Mouse (Mus musculus) heart, postnatal 0 days (tissue): ENCODE data around the gene Zmiz1. TPM values are rescaled to one million over a fixed set of nuclear protein-coding genes. Genes with fewer than 3 reads are reported as not detected.

Experiments used
- ATAC-seq: fragments of 200-750 bp; cut with Nextera tagmentation; 2 replicates; pipeline ENCODE4 v1.8.0; 2017; ENCODE audit warnings: low read depth, moderate number of reproducible peaks, moderate library complexity; ENCODE audit not compliant: insufficient read depth
- DNase-seq: peaks from one replicate; pipeline ENCODE4 v3.0.0-alpha.2; 2016; ENCODE audit warnings: low spot score
- H3K27ac ChIP-seq: fragments of 300-500 bp; sonication (generic); 2 replicates; pipeline ENCODE4 v1.5.1; 2014; ENCODE audit warnings: low read depth, mild to moderate bottlenecking
- H3K27me3 ChIP-seq: fragments of 300-500 bp; sonication (generic); 2 replicates; pipeline ENCODE4 v1.6.1; 2014; ENCODE audit warnings: low read length, mixed read lengths; ENCODE audit not compliant: control insufficient read depth, insufficient read depth
- H3K36me3 ChIP-seq: fragments of 300-500 bp; sonication (generic); replicated peaks from 2 replicates; pipeline ENCODE4 v1.6.1; 2014; ENCODE audit warnings: low read length, mixed read lengths; ENCODE audit not compliant: control insufficient read depth, insufficient read depth
- H3K4me1 ChIP-seq: fragments of 300-500 bp; sonication (generic); 2 replicates; pipeline ENCODE4 v1.6.1; 2014; ENCODE audit warnings: antibody characterized with exemption; ENCODE audit not compliant: control insufficient read depth, insufficient read depth
- H3K4me2 ChIP-seq: fragments of 300-500 bp; sonication (generic); 2 replicates; pipeline ENCODE4 v1.6.1; 2014; ENCODE audit warnings: low read depth, mild to moderate bottlenecking, low read length, moderate library complexity
- H3K4me3 ChIP-seq: fragments of 300-500 bp; sonication (generic); 2 replicates; pipeline ENCODE4 v1.5.1; 2014; ENCODE audit warnings: low read depth, low read length
- H3K9ac ChIP-seq: fragments of 300-500 bp; sonication (generic); replicated peaks from 2 replicates; pipeline ENCODE4 v1.6.1; 2014; ENCODE audit warnings: low read depth, low read length, mixed read lengths
- H3K9me3 ChIP-seq: fragments of 300-500 bp; sonication (generic); replicated peaks from 2 replicates; pipeline ENCODE4 v1.6.1; 2016; ENCODE audit warnings: low read length; ENCODE audit not compliant: control insufficient read depth
- CTCF ChIP-seq: IDR thresholded peaks from 2 replicates; pipeline ENCODE4 v1.5.1; 2016; ENCODE audit warnings: antibody characterized with exemption, control low read depth, low read depth
- EP300 ChIP-seq: IDR thresholded peaks from 2 replicates; pipeline ENCODE4 v1.6.1; 2016; ENCODE audit warnings: antibody characterized with exemption, low read depth
- WGBS: fragments of 180-500 bp; shearing (Covaris S2); extraction: QIAGEN DNeasy Blood & Tissue Kit; methylation state at CpG from one replicate; pipeline ENCODE4 v1.1.7; 2014; 5-methylcytosine and 5-hydroxymethylcytosine counted together
- polyA plus RNA-seq: library from polyadenylated mRNA; unstranded; fragments of >200 nt; fragmentation: Nextera tagmentation; extraction: Ambion mirVana; gene quantifications from 2 replicates; pipeline ENCODE4 v1.2.1, GENCODE M21; 2015
- total RNA-seq: library from RNA; depleted of rRNA; stranded (reverse); fragments of >200 nt; gene quantifications from 2 replicates; pipeline ENCODE4 v1.2.3, GENCODE M21; 2014; ENCODE audit warnings: low replicate concordance

The Zmiz1 gene
- total and polyA plus RNA-seq, 2 experiments from 2014 or later = 13.8 to 41.0 TPM

DNA sequence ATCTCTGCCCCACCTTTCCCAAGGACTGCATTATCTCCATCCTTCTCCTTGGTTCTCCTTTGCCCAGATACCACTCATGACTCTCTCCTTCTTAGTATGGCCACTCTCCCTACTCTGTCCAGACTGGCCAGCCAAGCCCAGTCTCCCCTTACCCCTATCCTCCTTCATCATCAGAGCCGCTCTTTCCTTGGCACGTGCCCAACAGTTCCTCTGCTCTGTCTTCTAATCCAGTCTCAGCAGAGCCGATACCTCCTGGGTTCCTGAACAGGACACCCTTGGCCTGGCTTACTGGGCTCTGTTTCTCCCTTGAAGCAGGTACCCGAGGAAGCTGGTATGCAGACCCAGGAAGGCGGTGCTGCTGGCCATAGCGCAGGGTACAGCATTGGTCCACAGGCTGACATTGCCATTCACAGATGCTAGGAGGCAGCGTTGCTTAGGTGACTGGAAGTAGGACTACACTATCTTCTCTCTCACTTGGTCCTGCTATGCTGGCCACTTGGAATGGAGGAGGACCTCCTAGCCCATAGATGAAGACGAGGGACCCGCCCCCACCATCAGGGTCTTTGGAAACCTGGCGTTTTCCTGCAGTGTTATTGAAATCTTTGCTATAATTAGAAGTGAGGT, 80.6 kb downstream of the Zmiz1 start:
- TF ChIP-seq CTCF (peak; percentile 35), EP300 (no peak)
- peaks cover 16% of the 10 kb centered on the region for H3K4me1 ChIP-seq
- no peak overlapping the region for H3K9ac ChIP-seq
- ATAC-seq (no peak), DNase-seq (no peak)
- 65% methylated on average over 10 of the region's 10 CpGs for WGBS
- no peak overlapping the region for H3K27ac ChIP-seq
- H3K9me3 ChIP-seq = no peaks in the 10 kb centered on the region
- no peak overlapping the region for H3K4me2 ChIP-seq
- no peak overlapping the region for H3K4me3 ChIP-seq
- peaks cover 34% of the 10 kb centered on the region; the same call in 1 of the 2 replicates for H3K36me3 ChIP-seq
- no peaks in the 10 kb centered on the region for H3K27me3 ChIP-seq

DNA sequence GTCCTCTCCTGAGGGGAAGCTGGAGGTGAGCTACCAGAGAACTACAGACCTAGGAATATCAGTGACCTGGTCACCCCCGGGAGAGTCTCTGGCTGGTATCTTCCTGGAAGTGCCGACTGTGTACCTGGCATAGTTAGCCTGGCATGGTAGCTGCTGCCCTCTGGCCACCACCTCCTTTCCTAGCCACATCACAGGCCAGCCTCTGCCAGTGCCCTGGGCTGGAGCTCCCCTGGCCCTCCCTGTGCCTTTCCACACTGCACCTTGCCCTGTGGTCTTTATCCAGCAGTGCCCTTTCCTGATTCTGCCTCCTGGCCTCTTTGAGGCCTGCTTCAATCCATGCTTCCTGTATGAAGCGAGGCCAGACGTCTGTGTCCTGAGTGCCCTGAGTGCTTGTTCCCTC, 81.2 kb downstream of the Zmiz1 start:
- TF ChIP-seq CTCF (no peak), EP300 (no peak)
- WGBS = 69% methylated on average over 4 of the region's 4 CpGs

DNA sequence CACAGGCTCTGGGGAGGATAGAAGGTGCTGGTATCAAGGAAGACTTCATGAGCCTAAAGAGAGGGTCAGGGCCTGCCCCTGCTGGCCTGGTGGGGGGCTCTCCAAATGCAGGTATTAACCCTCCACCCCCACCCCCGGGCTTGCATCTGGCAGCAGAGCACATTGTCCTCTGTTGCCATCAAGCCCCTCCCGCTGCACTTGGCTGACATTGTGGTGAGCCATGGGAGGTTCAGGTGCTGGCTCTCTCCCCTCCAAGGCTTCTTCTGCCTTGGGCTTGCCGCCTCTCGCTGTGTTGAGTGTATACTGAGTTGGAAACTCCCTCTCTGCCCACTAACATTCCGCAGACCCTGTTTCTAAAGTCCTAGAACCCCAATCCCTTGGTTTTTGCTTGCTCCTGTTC, 82.2 kb downstream of the Zmiz1 start:
- Histone ChIP-seq H3K4me2 (no peak overlapping the region), H3K9me3 (no peaks in the 10 kb centered on the region), H3K27me3 (no peaks in the 10 kb centered on the region), H3K36me3 (peaks cover 42% of the 10 kb centered on the region), H3K4me3 (no peak overlapping the region), H3K4me1 (peaks cover 9% of the 10 kb centered on the region), H3K9ac (no peak overlapping the region), H3K27ac (no peak overlapping the region)
- DNase-seq (no peak), ATAC-seq (no peak)
- no peak for TF ChIP-seq CTCF
- TF ChIP-seq EP300 = no peak
- WGBS = 67% methylated on average over 5 of the region's 5 CpGs

More for the DNA sequence above, 81.2 kb downstream of the Zmiz1 start:
- peaks cover 10% of the 10 kb centered on the region for H3K4me1 ChIP-seq
- H3K4me2 ChIP-seq = no peak overlapping the region
- no peak for DNase-seq
- no peaks in the 10 kb centered on the region for H3K9me3 ChIP-seq
- ATAC-seq = no peak
- peaks cover 36% of the 10 kb centered on the region; the same call in 1 of the 2 replicates for H3K36me3 ChIP-seq
- no peak overlapping the region for H3K9ac ChIP-seq
- no peaks in the 10 kb centered on the region for H3K27me3 ChIP-seq
- H3K4me3 ChIP-seq = no peak overlapping the region
- H3K27ac ChIP-seq = no peak overlapping the region

DNA sequence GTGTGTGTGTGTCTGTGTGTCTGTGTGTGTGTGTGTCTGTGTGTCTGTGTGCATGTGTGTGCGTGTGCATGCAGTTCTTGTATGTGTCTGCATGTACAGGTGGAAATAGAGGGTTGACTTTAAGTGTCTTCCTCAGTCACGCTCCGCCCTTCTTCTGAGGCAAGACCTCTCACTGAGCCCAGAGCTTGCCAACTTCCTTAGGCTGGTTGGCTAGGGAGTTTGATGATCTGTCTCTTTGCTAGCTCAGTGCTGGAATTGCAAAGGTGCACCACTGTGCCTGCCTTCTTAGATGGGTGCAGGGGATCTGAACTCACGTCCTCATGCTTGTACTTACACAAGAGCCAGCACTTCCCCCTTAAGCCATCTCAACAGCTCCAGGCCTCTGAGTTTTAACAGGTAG, 84.1 kb downstream of the Zmiz1 start:
- Histone ChIP-seq H3K4me1 (peaks cover 9% of the 10 kb centered on the region), H3K9me3 (no peaks in the 10 kb centered on the region), H3K9ac (no peak overlapping the region), H3K36me3 (peaks cover 36% of the 10 kb centered on the region), H3K27me3 (no peaks in the 10 kb centered on the region), H3K4me3 (no peak overlapping the region), H3K27ac (no peak overlapping the region), H3K4me2 (no peak overlapping the region)
- DNase-seq (no peak), ATAC-seq (no peak)
- 96% methylated on average over 4 of the region's 4 CpGs for WGBS
- TF ChIP-seq EP300 = no peak
- no peak for TF ChIP-seq CTCF

DNA sequence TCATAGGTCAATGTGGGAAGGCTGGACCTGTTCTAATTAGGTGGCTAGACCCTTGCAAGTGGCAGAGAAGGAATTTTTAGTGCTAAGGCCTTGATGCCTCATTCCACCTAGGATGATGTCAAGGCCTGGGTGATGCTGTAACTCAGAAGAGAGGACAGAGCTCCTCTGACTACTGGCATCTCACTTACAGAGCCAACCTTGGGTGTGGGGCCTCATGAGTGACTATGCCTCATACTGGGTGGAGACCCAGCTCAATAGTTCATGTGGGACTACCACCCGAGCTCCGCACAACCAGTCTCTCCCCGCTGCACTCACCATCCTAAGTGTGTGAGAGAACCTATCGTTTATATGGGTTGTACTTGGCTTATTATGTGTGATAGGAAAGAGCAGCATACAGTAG, 84.9 kb downstream of the Zmiz1 start:
- no peak for ATAC-seq
- Histone ChIP-seq H3K9me3 (no peaks in the 10 kb centered on the region), H3K4me1 (peaks cover 16% of the 10 kb centered on the region), H3K4me3 (no peak overlapping the region), H3K36me3 (peaks cover 33% of the 10 kb centered on the region), H3K4me2 (no peak overlapping the region), H3K9ac (no peak overlapping the region), H3K27ac (no peak overlapping the region), H3K27me3 (no peaks in the 10 kb centered on the region)
- DNase-seq = no peak
- 93% methylated on average over 4 of the region's 4 CpGs for WGBS
- TF ChIP-seq CTCF (no peak), EP300 (no peak)
